Mouse (Mus musculus) adipocyte (in vitro differentiated cells): ENCODE measurements around the gene Tshz3.
A peak's percentile ranks its signal among the peaks of the same experiment; 100 is the strongest.

ENCODE experiments used
- DNase-seq: peaks from one replicate; pipeline ENCODE4 v3.0.0-alpha.2; 2016; ENCODE audit warnings: low spot score

Gene Tshz3

GRCm38 (mm10) chr7:36697118-36697855 lies 631 bp upstream of the Tshz3 start:
- peak; percentile 46 for DNase-seq

GRCm38 (mm10) chr7:36698589-36698946 lies 650 bp downstream of the Tshz3 start:
- no peak for DNase-seq

- no peak for DNase-seq
Measured at GRCm38 (mm10) chr7:36699001-36699987, 1.4 kb downstream of the Tshz3 start.

GRCm38 (mm10) chr7:36706636-36707035 lies 8.7 kb downstream of the Tshz3 start:
- DNase-seq = no peak

- DNase-seq = no peak
Measured at GRCm38 (mm10) chr7:36707266-36707665, 9.3 kb downstream of the Tshz3 start.

- DNase-seq = no peak
Measured at GRCm38 (mm10) chr7:36707681-36708350, 9.9 kb downstream of the Tshz3 start.

- DNase-seq = no peak
Measured at GRCm38 (mm10) chr7:36708823-36709222, 10.9 kb downstream of the Tshz3 start.

- no peak for DNase-seq
Measured at GRCm38 (mm10) chr7:36709239-36709638, 11.3 kb downstream of the Tshz3 start.

- DNase-seq = no peak
Measured at GRCm38 (mm10) chr7:36709974-36710373, 12.1 kb downstream of the Tshz3 start.

GRCm38 (mm10) chr7:36710387-36710786 lies 12.5 kb downstream of the Tshz3 start:
- no peak for DNase-seq

- peak; percentile 6 for DNase-seq
Measured at GRCm38 (mm10) chr7:36711766-36712165, 13.8 kb downstream of the Tshz3 start.

GRCm38 (mm10) chr7:36714323-36714722 lies 16.4 kb downstream of the Tshz3 start:
- no peak for DNase-seq

- DNase-seq = no peak
Measured at GRCm38 (mm10) chr7:36717192-36717591, 19.3 kb downstream of the Tshz3 start.

GRCm38 (mm10) chr7:36720830-36721229 lies 22.9 kb downstream of the Tshz3 start:
- DNase-seq = no peak

GRCm38 (mm10) chr7:36736303-36737050 lies 38.6 kb downstream of the Tshz3 start:
- DNase-seq = no peak

- DNase-seq = no peak
Measured at GRCm38 (mm10) chr7:36751480-36751879, 53.6 kb downstream of the Tshz3 start.

GRCm38 (mm10) chr7:36767501-36768092 lies 69.7 kb downstream of the Tshz3 start:
- DNase-seq = no peak

GRCm38 (mm10) chr7:36773086-36773485 lies 75.2 kb downstream of the Tshz3 start:
- no peak for DNase-seq

GRCm38 (mm10) chr7:36776956-36777355 lies 79.0 kb downstream of the Tshz3 start:
- DNase-seq = peak; percentile 19

GRCm38 (mm10) chr7:36778456-36778855 lies 80.5 kb downstream of the Tshz3 start:
- DNase-seq = no peak

GRCm38 (mm10) chr7:36784243-36784773 lies 86.4 kb downstream of the Tshz3 start:
- no peak for DNase-seq
